Mouse (Mus musculus) heart, postnatal 0 days (tissue): Measurements from ENCODE around the gene Pnpla5. TPM values are rescaled to one million over a fixed set of nuclear protein-coding genes. Genes with fewer than 3 reads are reported as not detected.

Experiments
- ATAC-seq: fragments of 200-750 bp; cut with Nextera tagmentation; 2 replicates; pipeline ENCODE4 v1.8.0; 2017; ENCODE audit warnings: low read depth, moderate number of reproducible peaks, moderate library complexity; ENCODE audit not compliant: insufficient read depth
- DNase-seq: peaks from one replicate; pipeline ENCODE4 v3.0.0-alpha.2; 2016; ENCODE audit warnings: low spot score
- H3K27ac ChIP-seq: fragments of 300-500 bp; sonication (generic); 2 replicates; pipeline ENCODE4 v1.5.1; 2014; ENCODE audit warnings: low read depth, mild to moderate bottlenecking
- H3K27me3 ChIP-seq: fragments of 300-500 bp; sonication (generic); 2 replicates; pipeline ENCODE4 v1.6.1; 2014; ENCODE audit warnings: low read length, mixed read lengths; ENCODE audit not compliant: control insufficient read depth, insufficient read depth
- H3K36me3 ChIP-seq: fragments of 300-500 bp; sonication (generic); replicated peaks from 2 replicates; pipeline ENCODE4 v1.6.1; 2014; ENCODE audit warnings: low read length, mixed read lengths; ENCODE audit not compliant: control insufficient read depth, insufficient read depth
- H3K4me1 ChIP-seq: fragments of 300-500 bp; sonication (generic); 2 replicates; pipeline ENCODE4 v1.6.1; 2014; ENCODE audit warnings: antibody characterized with exemption; ENCODE audit not compliant: control insufficient read depth, insufficient read depth
- H3K4me2 ChIP-seq: fragments of 300-500 bp; sonication (generic); 2 replicates; pipeline ENCODE4 v1.6.1; 2014; ENCODE audit warnings: low read depth, mild to moderate bottlenecking, low read length, moderate library complexity
- H3K4me3 ChIP-seq: fragments of 300-500 bp; sonication (generic); 2 replicates; pipeline ENCODE4 v1.5.1; 2014; ENCODE audit warnings: low read depth, low read length
- H3K9ac ChIP-seq: fragments of 300-500 bp; sonication (generic); replicated peaks from 2 replicates; pipeline ENCODE4 v1.6.1; 2014; ENCODE audit warnings: low read depth, low read length, mixed read lengths
- H3K9me3 ChIP-seq: fragments of 300-500 bp; sonication (generic); replicated peaks from 2 replicates; pipeline ENCODE4 v1.6.1; 2016; ENCODE audit warnings: low read length; ENCODE audit not compliant: control insufficient read depth
- CTCF ChIP-seq: IDR thresholded peaks from 2 replicates; pipeline ENCODE4 v1.5.1; 2016; ENCODE audit warnings: antibody characterized with exemption, control low read depth, low read depth
- EP300 ChIP-seq: IDR thresholded peaks from 2 replicates; pipeline ENCODE4 v1.6.1; 2016; ENCODE audit warnings: antibody characterized with exemption, low read depth
- WGBS: fragments of 180-500 bp; shearing (Covaris S2); extraction: QIAGEN DNeasy Blood & Tissue Kit; methylation state at CpG from one replicate; pipeline ENCODE4 v1.1.7; 2014; 5-methylcytosine and 5-hydroxymethylcytosine counted together
- polyA plus RNA-seq: library from polyadenylated mRNA; unstranded; fragments of >200 nt; fragmentation: Nextera tagmentation; extraction: Ambion mirVana; gene quantifications from 2 replicates; pipeline ENCODE4 v1.2.1, GENCODE M21; 2015
- total RNA-seq: library from RNA; depleted of rRNA; stranded (reverse); fragments of >200 nt; gene quantifications from 2 replicates; pipeline ENCODE4 v1.2.3, GENCODE M21; 2014; ENCODE audit warnings: low replicate concordance

Gene Pnpla5
- total and polyA plus RNA-seq, 2 experiments from 2014 or later, result not detected

GRCm38 (mm10) chr15:84131096-84131786, 8.3 kb upstream of the Pnpla5 start:
- Histone ChIP-seq H3K36me3 (no peaks in the 10 kb centered on the region), H3K27me3 (no peaks in the 10 kb centered on the region), H3K9ac (no peak overlapping the region), H3K4me3 (no peak overlapping the region), H3K27ac (0 out of 2 replicates have a peak overlapping the region, but pooled peaks have one; percentile 38), H3K4me1 (peaks cover 17% of the 10 kb centered on the region), H3K9me3 (no peaks in the 10 kb centered on the region), H3K4me2 (peak overlapping the region; percentile 24; the same call in 1 of the 2 replicates)
- TF ChIP-seq CTCF (no peak), EP300 (no peak)
- DNase-seq (peak; percentile 55), ATAC-seq (peak; percentile 77)
- 28% methylated on average over 16 of the region's 16 CpGs for WGBS

GRCm38 (mm10) chr15:84126871-84127270, 3.9 kb upstream of the Pnpla5 start:
- no peak overlapping the region for H3K4me2 ChIP-seq
- H3K4me1 ChIP-seq, result peaks cover 5% of the 10 kb centered on the region; the same call in 1 of the 2 replicates
- H3K27me3 ChIP-seq, result no peaks in the 10 kb centered on the region
- ATAC-seq (no peak), DNase-seq (no peak)
- no peaks in the 10 kb centered on the region for H3K9me3 ChIP-seq
- no peak overlapping the region for H3K4me3 ChIP-seq
- TF ChIP-seq CTCF, result no peak
- TF ChIP-seq EP300, result no peak
- H3K9ac ChIP-seq, result no peak overlapping the region
- no peaks in the 10 kb centered on the region for H3K36me3 ChIP-seq
- 30% methylated on average over 5 of the region's 5 CpGs for WGBS
- no peak overlapping the region for H3K27ac ChIP-seq

GRCm38 (mm10) chr15:84126447-84126846, 3.5 kb upstream of the Pnpla5 start:
- H3K4me2 ChIP-seq, result no peak overlapping the region
- DNase-seq (no peak), ATAC-seq (no peak)
- H3K9me3 ChIP-seq, result no peaks in the 10 kb centered on the region
- no peak overlapping the region for H3K9ac ChIP-seq
- H3K4me3 ChIP-seq, result no peak overlapping the region
- no peaks in the 10 kb centered on the region for H3K27me3 ChIP-seq
- TF ChIP-seq CTCF (no peak), EP300 (no peak)
- H3K36me3 ChIP-seq, result no peaks in the 10 kb centered on the region
- peaks cover 5% of the 10 kb centered on the region; the same call in 1 of the 2 replicates for H3K4me1 ChIP-seq
- 57% methylated on average over 4 of the region's 4 CpGs for WGBS
- H3K27ac ChIP-seq, result no peak overlapping the region

- WGBS, result 54% methylated on average over 7 of the region's 7 CpGs
- H3K4me3 ChIP-seq, result no peak overlapping the region
- no peaks in the 10 kb centered on the region for H3K9me3 ChIP-seq
- DNase-seq (no peak), ATAC-seq (no peak)
- H3K27me3 ChIP-seq, result no peaks in the 10 kb centered on the region
- H3K27ac ChIP-seq, result no peak overlapping the region
- TF ChIP-seq EP300 (no peak), CTCF (peak; percentile 48)
- H3K36me3 ChIP-seq, result no peaks in the 10 kb centered on the region
- H3K4me2 ChIP-seq, result no peak overlapping the region
- H3K9ac ChIP-seq, result no peak overlapping the region
- no peaks in the 10 kb centered on the region for H3K4me1 ChIP-seq
Observed at GRCm38 (mm10) chr15:84124086-84124485, 1.1 kb upstream of the Pnpla5 start.

GRCm38 (mm10) chr15:84121036-84121435, 1.9 kb downstream of the Pnpla5 start:
- ATAC-seq, result no peak
- 46% methylated on average over 7 of the region's 7 CpGs for WGBS

GRCm38 (mm10) chr15:84120612-84121011, 2.4 kb downstream of the Pnpla5 start:
- H3K4me1 ChIP-seq, result no peaks in the 10 kb centered on the region
- H3K27ac ChIP-seq, result no peak overlapping the region
- no peaks in the 10 kb centered on the region for H3K9me3 ChIP-seq
- ATAC-seq, result no peak
- H3K4me2 ChIP-seq, result no peak overlapping the region
- H3K4me3 ChIP-seq, result no peak overlapping the region
- no peak for DNase-seq
- no peak for TF ChIP-seq EP300
- TF ChIP-seq CTCF, result peak; percentile 48
- H3K36me3 ChIP-seq, result no peaks in the 10 kb centered on the region
- WGBS, result 24% methylated on average over 6 of the region's 6 CpGs
- H3K27me3 ChIP-seq, result no peaks in the 10 kb centered on the region
- no peak overlapping the region for H3K9ac ChIP-seq

More at GRCm38 (mm10) chr15:84121036-84121435, 1.9 kb downstream of the Pnpla5 start:
- Histone ChIP-seq H3K36me3 (no peaks in the 10 kb centered on the region), H3K4me3 (no peak overlapping the region), H3K4me2 (no peak overlapping the region), H3K9me3 (no peaks in the 10 kb centered on the region), H3K4me1 (no peaks in the 10 kb centered on the region), H3K27ac (no peak overlapping the region), H3K9ac (no peak overlapping the region), H3K27me3 (no peaks in the 10 kb centered on the region)
- no peak for TF ChIP-seq EP300
- no peak for TF ChIP-seq CTCF
- no peak for DNase-seq
